Mouse (Mus musculus) MEL (cell line): ENCODE results near the gene Sept9.

Experiments
- CTCF ChIP-seq, 3 experiments: IDR thresholded peaks in 2 of 3; conservative IDR thresholded peaks in 1 of 3; 2 replicates each; pipeline ENCODE4 v1.5.1; 2011 to 2012; ENCODE audit warnings: low read length in 3 of 3, low read depth in 2 of 3, mild to moderate bottlenecking in 2 of 3, improper control_type of control experiment in 1 of 3, inconsistent platforms in 1 of 3, mixed read lengths in 1 of 3, moderate library complexity in 1 of 3; ENCODE audit not compliant: control insufficient read depth in 1 of 3, insufficient read depth in 1 of 3, poor library complexity in 1 of 3, severe bottlenecking in 1 of 3
- POLR2A ChIP-seq, 2 experiments: IDR thresholded peaks; 2 replicates each; pipeline ENCODE4 v1.6.1; 2011 to 2012; ENCODE audit warnings: low read length in 2 of 2, mild to moderate bottlenecking in 2 of 2, control low read depth in 1 of 2, improper control_type of control experiment in 1 of 2, low read depth in 1 of 2, moderate library complexity in 1 of 2; ENCODE audit not compliant: control insufficient read depth in 1 of 2, insufficient read depth in 1 of 2, poor library complexity in 1 of 2
- TAL1 ChIP-seq: IDR thresholded peaks from 2 replicates; pipeline ENCODE4 v1.6.1; 2012; ENCODE audit warnings: mild to moderate bottlenecking, inconsistent platforms, low read length, moderate library complexity, mixed read lengths

DNA sequence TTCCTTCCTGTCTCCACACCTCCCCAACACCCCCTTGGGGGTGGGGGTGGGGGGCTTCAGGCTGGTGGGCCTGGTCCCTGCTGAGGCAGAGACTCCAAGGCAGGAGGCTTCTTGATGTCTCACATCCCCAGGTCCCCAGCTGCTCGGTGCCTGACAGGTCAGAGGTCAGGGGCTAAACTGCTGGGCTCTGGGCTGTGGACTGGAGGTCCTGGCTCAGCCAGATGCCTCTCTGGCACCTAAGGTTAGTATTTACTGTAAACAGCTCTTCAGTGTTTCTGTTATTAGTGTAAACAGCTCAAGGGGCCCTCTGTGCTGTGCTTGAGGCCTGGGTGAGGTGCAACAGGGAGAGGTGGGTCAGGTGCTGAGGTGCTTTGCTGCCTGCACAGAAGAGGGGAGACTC, 78.7 kb downstream of the Sept9 start:
- no peak for TF ChIP-seq CTCF (IDR thresholded peaks at IDR 0.05 in 2 of 3, conservative IDR thresholded peaks at IDR 0.05 in 1 of 3; ENCODE audit: control insufficient read depth in 1 of 3, insufficient read depth in 1 of 3, low read depth in 2 of 3, low read length in 3 of 3, poor library complexity in 1 of 3, severe bottlenecking in 1 of 3)
- TF ChIP-seq TAL1: no peak
- TF ChIP-seq POLR2A (IDR thresholded peaks at IDR 0.05; ENCODE audit: control insufficient read depth in 1 of 2, insufficient read depth in 1 of 2, low read depth in 1 of 2, low read length in 2 of 2, poor library complexity in 1 of 2): no peak
